23 mouse cellular contexts compared by ENCODE assay signal in the genomic region with DNA sequence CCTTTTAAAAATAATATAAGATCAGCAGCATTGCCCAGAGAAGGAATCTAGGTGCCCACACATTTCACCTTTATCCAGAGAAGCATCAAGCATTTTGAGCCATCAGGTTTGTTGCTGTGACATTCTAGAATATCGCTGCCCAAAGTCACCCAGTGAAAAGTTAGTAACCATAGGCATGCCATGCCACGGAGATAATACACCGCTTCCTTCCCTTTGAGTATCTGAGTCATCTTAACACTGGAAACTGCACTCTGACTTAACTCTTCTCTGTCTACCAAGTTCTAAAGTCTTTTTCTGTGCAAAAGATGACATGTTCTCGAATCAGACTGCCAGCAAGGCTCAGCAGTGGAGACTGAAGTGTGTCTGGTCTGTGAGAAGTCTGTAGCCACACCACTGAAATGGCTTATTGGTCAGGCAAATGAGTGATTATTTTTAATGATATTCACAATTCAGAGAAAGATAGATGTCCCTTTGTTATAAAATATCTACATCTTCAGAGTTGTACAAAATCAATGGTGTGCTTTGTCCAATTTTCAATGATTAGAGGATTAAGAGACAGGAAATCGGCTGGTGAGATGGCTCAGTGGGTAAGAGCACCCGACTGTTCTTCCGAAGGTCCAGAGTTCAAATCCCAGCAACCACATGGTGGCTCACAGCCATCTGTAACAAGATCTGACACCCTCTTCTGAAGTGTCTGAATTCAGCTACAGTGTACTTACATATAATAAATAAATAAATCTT.
DNase-seq lines count a peak whose midpoint lies in the region; ATAC-seq lines count a peak whose summit lies in the region.
"Had no signal": no experiment of that assay in that cellular context is flagged by ENCODE, and none has a peak within 500 bp of the region (broad histone marks: within the 10 kb centered on the region; RNA-seq: fewer than 3 reads in every experiment).

No protein-coding gene starts in this region.

- no peaks in the 10 kb centered on the region for H3K36me3 ChIP-seq in megakaryocyte, embryonic 14.5 days (replicated peaks; ENCODE audit: low read length)
- H3K36me3 ChIP-seq: forebrain, embryonic 10.5 days; heart, embryonic 10.5 days; heart, embryonic 13.5 days had no signal

- H3K9me3 ChIP-seq in megakaryocyte, embryonic 14.5 days: no peaks in the 10 kb centered on the region
- H3K9me3 ChIP-seq: forebrain, embryonic 10.5 days; forebrain, embryonic 13.5 days; heart, embryonic 10.5 days; heart, embryonic 13.5 days had no signal

- peak; percentile 75 for DNase-seq in MEL-GATA-1-ER (ENCODE audit: extremely low read depth, low read depth)
- no peak for DNase-seq in kidney, adult 9 months
- DNase-seq in spleen, postnatal 10 days (ENCODE audit: low spot score in 2 of 2): no peak
- DNase-seq: adrenal gland, adult 2 months; adrenal gland, postnatal 14 days; cerebellum, adult 11-12 months; cerebellum, adult 8-10 months; cerebellum, postnatal 10 days; cerebellum, postnatal 36 days; gastrocnemius, postnatal 10 days; gastrocnemius, postnatal 36 days; heart, adult 2 months; heart, postnatal 14 days; heart, postnatal 4 days had no signal

- peaks cover 66% of the 10 kb centered on the region for H3K4me1 ChIP-seq in megakaryocyte, embryonic 14.5 days
- H3K4me1 ChIP-seq: forebrain, embryonic 13.5 days; heart, embryonic 10.5 days had no signal

- no peaks in the 10 kb centered on the region for H3K27me3 ChIP-seq in megakaryocyte, embryonic 14.5 days (replicated peaks)
- H3K27me3 ChIP-seq: forebrain, embryonic 13.5 days; heart, embryonic 13.5 days had no signal

- H3K4me3 ChIP-seq in megakaryocyte, embryonic 14.5 days (replicated peaks): peak overlapping the region; percentile 56
- H3K4me3 ChIP-seq: forebrain, embryonic 10.5 days; forebrain, embryonic 13.5 days; heart, adult 2 months; heart, embryonic 10.5 days; heart, embryonic 13.5 days had no signal

- ATAC-seq in megakaryocyte, adult 5-6 weeks (ENCODE audit: poor library complexity, severe bottlenecking): no peak
- ATAC-seq in megakaryocyte progenitor cell, adult 5-6 weeks (replicated peaks; ENCODE audit: poor library complexity): peak; percentile 21; the same call in 1 of the 2 replicates
- ATAC-seq: forebrain, embryonic 13.5 days; forebrain, embryonic 16.5 days; hindbrain, postnatal 0 days had no signal
